Mouse (Mus musculus) ZHBTc4 (cell line): ENCODE results near the gene Eif4a1.
"Not testable (repeated sequence)": the region's sequence is repeated elsewhere in the genome, so short reads cannot be mapped to it uniquely, and the experiment has no call there.

Experiments
- DNase-seq: peaks from one replicate; pipeline ENCODE4 v3.0.0-alpha.2; 2011; ENCODE audit warnings: low read depth, low spot score

Gene Eif4a1

DNA sequence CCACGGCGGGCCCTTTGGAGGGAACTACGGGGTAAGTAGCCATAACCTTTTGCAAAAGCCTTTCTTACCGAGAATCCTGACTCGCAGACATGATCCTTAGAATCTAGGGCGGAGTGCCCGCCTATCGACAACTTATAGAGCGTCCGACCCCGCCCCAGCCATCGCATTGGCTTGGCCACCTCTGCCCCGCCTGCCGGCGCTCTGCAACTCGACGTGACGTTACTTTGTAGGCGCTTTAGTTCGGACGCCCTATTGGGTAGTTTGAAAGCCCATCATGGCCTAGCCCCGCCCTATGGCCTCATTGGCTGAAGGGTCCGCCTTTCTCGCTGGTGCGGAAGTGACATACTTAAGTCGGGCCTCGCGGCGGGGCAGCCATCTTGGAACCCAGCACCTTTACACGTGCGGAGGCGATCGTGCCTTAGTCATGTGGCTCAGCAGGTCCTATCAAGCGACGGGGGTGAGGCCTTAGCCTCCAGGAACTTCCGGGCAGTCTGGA is at the start of gene Eif4a1:
Gene Eif4a1 (minus strand): TSS at position 213 of the 496 bp plus-strand sequence.
- peak; percentile 100 for DNase-seq

DNA sequence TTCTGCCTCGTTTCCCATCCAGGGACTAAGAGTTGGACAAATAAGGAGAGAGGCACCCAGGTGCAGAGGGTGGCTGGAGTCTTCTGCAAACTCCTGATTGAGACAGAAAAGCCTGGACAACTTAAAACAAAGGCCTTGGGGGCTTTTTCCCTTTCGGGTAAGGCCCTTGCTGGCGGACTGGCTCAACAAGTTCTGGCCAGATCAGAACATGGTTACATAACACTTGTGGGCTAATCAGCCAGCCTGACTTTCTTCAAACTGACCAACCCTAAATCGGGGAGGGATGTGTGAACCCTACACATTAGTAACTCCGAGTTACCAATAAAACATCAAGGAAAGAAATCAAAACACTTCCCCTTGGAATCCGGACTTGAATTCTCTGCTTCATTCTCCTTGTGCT is 48.6 kb upstream of the Eif4a1 start:
- no peak for DNase-seq

DNA sequence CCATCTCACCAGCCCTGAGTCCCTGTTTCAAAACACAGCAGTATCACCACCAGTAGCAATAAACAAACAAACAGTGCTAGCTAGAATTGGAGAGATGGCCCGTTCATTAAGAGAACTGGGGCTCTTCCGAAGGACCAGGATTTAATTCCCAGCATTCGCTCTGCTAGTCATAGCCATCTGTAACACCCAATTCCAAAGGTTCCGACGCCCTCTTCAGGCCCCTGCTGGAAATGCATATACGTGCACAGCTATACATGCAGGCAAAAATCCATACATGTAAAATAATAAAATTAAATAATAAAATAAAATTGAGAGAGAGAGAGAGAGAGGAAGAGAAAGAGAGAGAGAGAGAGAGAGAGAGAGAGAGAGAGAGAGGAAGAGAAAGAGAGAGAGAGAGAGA is 47.2 kb upstream of the Eif4a1 start:
- peak; percentile 82 for DNase-seq

DNA sequence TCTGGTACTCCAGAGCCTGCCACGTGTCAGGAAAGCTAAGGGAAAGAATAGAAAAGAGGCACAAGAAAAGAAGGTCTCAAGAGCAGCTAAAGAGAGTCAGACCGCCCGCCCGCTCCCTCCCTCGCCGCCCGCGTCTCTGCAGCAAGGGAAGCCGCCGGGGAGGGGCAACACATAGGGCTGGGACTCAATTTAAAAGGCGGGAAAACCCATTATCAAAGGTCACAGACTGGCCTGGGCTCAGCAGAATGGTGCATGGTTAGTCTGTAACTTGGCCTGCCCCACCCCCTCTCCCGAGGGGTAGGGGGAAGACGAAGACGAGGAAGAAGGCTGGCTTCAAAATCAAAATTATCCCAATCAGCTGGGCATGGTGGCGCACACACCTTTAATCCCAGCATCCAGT is 46.4 kb upstream of the Eif4a1 start:
- DNase-seq, result peak; percentile 72

DNA sequence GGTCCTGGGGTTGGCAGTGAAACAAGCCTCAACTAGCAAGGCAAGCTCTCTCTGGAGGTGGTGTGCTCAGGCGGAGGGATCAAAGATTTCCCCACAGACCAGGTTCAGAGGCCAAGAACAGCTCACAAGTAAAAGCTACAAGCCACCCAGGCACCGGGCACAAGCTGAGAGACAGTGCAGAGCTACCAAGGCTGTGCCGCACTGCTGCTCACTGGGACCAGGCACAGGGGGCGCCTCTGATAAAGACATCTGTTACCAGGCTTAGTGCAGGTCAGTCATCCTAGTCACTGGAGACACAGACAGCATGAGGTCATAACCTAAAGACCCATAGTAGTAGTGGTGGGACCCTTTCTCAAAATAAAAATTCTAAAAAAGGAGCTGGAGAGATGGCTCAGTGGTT is 44.7 kb upstream of the Eif4a1 start:
- peak; percentile 57 for DNase-seq

DNA sequence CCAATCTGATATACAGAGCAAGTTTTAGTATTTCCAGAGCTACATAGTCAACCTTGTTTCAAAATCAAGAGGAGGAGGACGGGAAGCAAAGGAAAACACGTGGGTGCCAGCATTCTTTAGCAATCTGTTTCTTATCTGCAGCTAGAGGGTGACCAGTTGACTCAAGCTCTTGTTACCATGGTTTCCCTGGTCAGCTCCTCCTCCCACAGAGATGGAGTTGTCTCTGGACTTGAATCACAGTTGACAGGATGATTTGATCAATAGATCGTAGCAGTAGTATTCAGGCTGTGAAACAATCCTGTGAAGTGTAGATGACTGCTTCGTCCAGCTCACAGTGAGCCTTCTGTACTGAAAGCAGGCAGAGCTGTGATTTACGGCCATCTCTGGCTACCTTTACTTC is 43.7 kb upstream of the Eif4a1 start:
- no peak for DNase-seq

DNA sequence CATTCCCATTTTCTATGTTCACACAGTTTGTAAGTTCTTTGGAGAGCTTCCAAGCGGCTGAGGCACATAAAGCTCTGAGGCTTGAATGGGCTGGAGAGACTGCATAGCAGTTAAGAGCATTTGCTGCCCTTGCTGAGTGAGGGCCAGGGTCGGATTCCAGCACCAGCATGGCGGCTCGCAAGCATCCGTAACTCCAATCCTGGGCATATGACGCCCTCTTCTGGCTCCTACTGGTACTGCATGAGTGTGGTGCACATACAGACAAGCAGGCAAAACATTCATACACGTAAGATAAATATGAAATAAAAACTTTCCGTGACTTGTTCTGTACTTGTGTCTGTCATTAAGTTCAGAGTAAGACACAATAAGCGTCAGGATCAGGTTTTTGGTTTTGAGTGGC is 43.3 kb upstream of the Eif4a1 start:
- peak; percentile 94 for DNase-seq

DNA sequence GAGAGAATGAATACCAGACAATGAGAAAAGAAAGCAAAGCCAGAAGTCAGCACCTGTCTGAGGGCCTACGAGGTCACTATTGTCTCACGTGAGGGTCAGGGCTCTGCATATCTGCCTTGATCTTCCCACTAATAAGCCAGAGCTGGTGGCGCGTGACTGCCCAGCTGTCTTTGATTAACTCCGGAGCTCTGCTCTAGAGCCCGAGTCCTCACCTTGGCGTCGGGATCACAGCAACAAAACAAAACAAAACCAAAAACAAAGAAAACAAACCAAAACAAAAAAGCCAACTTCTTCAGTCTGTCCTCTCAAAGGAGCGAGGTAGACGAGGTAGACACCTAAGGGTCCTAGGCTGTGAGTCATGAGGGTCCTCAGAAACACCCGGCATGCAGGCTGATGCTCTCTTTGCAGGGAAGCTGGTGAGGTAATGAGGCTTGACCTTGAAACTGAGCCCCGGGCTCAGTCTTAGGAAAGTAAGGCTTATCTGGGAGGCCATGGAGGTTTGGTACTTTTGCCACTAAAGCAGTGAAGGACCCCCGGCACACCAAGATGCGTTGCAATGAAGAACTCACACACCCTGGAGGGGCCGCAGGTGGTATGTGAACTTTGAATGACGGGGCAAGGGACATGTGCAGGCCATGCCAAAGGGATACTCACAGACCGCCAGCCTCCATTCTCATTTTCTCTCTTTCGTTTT is 42.6 kb upstream of the Eif4a1 start:
- peak; percentile 70 for DNase-seq

DNA sequence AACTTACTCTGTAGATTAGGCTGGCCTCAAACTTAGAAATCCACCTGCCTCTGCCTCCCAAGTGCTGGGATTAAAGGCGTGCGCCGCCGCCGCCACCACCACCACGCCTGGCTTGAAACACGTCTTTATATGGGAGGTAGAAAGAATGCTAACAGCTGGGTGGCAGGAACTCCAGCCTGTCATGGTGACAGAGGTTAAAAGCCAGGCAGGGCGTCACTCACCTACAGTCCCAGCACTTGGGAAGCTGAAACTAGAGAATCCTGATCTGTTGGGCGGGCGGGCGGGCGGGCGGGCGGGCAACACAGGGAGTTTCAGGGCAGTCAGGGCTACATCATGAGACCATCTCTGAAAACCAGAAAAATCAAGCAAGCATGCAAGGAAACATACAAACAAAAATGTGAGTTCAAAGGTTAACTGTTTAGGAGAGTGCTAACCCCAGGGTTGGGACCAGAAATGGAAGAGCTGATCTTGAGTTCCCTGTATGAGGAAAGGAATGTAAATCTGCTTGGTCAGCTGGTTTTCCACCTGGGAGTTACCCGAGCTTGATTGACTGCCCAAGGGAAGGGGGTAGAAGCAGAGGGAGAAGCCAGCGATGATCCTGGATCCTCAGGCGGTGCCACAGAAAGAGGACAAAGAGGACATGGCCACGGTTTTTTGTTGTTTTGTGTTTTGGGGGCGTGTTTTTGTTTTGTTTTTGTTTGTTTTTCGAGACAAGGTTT is 40.9 kb upstream of the Eif4a1 start:
- DNase-seq, result peak; percentile 77

DNA sequence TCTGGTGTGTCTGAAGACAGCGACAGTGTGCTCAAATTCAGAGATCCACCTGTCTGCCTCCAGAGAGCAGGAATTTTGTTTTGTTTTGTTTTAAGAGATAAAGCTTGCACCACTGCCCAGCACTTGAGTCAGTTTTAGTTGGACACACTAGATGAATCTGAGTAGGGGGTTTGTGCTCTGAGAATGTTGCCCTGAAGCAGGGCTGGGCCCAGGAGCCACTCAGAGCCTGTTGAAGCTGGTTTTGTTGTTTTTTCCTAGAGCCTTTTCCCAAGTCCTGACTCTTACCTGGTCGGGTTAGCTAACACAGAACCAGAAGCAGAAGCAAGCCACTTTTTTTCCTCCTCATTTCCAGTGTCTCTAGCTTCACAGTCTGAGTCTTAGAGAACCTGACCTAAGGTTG is 38.9 kb upstream of the Eif4a1 start:
- no peak for DNase-seq

DNA sequence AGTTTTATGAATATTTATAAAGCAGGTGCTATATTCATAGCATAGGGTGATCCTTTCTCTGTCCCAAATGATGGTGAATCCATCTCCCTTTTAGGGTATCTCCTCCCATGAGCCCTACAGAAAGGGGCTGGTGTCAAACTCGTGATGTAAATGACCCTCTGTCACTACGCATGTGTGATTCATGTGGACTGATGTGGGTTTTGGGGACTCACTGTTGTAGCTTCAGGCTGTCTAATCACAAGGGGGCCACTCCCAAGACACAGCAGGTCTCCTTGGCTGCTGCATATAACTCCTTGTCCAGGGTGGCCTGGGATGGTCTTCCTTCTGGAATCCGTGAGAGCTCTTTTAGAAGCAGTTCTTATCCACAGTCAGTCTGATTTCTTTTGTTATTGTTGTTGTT is 38.2 kb upstream of the Eif4a1 start:
- no peak for DNase-seq

DNA sequence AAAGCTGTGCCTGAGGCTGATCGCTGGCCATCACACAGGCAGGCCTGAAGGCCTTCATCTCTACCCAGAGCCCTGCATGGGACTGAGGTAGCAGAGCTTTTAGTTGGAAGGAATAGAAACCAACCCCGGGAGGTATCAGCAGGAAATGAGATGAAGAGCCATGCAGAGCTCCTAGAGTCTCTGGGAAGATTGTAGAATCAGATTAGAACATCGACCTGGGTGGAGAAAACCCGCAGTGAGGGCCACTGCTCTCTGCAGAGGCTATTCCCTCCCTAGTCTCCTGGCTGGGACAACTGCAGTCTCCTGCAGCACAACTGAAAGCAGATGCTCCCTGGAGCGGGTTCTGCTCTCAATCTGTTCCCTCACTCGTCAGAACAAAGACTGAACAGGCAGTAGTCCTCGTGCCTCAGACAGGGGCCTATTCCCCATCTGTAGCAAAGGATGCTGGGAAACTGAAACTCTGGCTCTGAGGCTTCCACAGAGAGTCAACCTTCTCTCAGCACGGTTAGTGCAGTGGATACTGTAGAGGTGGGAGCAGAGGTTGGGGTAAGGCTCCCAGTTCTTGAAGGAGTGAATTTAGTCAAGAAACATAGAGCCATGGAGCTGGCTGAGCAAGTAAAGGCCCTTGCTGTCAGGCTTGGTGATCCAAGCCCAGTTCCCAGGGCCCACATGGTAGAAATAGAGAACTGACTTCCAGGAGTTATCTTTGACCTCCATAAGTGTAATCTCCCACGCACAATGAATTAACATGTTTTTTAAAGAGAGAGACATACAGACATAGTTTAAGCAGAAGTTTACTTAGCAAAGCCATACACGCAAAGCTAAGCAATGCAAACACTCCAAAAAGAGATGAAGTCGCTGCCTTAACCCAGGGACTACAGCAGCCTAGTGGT is 37.6 kb upstream of the Eif4a1 start:
- DNase-seq, result no peak

DNA sequence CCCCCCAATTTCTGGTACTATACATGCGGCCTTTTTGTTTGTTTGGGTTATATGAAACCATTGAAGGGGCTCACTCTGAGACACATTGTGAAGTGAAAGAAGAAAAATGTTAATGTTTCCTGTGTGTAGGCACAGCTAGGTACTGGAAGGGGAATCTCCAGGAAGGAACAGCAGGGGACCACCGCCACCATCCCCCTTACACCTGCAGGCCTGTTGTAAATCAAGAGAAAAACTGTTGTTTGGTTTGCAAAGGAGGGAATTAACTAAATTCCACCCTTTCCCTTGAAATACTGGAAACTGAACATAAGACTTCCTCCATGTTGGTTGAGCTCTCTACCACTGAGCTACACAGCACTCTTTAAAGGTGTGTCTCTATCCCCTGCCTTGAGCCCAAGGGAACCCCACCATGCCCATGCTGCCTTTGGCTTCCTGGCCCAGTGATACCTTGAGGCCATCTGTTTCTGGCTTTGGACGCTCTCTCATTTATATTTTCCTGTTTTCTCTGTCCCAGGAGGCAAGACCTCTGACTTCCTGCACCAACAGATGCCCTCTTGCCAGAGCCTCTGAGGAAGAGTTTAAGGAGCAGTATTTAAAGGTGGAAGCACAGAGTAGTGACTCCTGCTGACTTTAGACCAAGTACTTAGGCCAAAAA is 36.5 kb upstream of the Eif4a1 start:
- peak; percentile 60 for DNase-seq

DNA sequence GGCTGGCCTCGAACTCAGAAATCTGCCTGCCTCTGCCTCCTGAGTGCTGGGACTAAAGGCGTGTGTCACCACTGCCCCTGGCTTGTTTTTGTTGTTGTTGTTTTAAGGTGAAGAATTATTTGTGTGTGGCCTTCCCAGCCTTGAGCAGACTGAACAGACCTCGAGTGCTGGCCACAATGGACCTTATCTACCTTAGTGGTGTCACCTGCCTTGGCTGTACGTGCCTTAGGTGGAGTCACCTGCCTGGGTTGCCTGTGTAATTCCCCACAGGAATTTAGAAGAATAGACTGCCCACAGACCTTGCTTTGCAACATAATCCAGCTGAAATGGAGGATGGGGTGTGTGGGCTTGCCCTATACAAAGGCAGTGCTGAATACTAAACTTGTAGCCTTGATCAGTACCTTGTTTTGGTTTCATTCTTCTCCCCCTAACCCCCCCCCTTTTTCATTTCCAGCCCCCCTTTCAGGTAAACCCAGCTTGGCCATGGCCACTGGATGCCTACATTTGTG is 35.7 kb upstream of the Eif4a1 start:
- DNase-seq, result no peak

DNA sequence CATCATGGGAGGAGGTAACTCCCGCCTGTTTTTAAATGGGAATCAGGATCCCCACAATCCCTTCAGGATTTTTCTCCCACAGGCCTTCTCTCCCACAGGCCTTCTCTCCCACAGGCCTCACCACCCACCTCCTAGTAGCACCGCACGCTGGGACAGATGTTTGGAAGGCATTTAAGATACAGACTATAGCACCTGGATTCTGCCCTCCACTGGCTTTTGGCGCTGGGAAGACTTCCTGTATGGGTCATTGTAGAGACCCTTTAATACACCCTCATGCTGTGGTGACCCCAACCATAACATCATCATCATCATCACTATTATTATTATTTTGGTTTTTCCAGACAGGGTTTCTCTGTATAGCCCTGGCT is 35.2 kb upstream of the Eif4a1 start:
- DNase-seq, result no peak

DNA sequence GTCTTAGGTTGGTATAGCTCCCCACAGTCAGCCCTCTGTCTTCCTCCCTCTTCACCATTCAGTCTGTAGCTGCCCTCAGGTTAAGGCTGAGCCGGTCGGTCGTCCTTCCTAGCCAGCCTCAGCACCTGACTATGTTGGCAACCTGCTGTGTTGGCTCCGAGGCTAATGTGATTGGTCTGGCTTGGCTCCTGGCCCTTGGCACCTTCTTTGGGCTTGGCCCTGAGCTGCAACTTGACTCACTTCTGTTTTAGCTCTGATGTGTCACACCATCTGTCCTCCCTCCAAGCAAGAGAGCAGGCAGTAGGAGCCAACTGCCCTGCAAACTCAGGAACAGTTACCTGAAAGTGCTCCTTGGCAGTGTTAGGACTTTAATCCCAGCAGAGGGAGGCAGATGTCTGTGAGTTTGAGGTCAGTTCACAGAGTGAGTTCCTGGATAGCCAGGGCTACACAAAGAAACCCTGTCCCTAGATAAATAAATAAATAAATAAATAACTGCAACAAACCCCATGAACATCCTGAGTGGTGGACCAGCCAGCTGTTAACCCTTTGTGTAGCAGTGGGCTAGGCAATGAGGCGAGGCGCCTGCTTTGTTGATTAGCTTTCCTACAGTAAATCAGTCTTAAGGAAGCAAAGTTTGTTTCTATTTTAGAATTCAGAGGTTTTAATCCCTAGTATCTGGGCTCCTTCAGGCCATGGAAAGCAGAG is 34.7 kb upstream of the Eif4a1 start:
- DNase-seq, result no peak

DNA sequence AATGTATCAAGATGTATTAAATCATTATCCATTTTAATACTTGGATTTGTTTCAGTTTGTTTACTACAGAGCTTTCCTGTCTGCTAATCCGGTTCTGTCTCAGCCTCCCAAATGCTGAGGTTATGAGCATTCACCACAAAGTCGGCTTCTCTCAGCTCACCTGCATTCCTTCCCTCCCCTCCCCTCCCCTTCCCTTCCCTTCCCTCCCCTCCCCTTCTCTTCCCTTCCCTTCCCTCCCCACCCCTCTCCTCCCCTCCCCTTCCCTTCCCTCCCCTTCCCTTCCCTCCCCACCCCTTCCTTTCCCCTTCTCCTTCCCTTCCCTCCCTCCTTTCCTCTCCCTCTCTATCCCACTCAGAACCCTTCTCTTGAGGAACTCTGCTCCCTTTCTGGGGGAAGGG is 32.4 kb upstream of the Eif4a1 start:
- peak; percentile 78 for DNase-seq

DNA sequence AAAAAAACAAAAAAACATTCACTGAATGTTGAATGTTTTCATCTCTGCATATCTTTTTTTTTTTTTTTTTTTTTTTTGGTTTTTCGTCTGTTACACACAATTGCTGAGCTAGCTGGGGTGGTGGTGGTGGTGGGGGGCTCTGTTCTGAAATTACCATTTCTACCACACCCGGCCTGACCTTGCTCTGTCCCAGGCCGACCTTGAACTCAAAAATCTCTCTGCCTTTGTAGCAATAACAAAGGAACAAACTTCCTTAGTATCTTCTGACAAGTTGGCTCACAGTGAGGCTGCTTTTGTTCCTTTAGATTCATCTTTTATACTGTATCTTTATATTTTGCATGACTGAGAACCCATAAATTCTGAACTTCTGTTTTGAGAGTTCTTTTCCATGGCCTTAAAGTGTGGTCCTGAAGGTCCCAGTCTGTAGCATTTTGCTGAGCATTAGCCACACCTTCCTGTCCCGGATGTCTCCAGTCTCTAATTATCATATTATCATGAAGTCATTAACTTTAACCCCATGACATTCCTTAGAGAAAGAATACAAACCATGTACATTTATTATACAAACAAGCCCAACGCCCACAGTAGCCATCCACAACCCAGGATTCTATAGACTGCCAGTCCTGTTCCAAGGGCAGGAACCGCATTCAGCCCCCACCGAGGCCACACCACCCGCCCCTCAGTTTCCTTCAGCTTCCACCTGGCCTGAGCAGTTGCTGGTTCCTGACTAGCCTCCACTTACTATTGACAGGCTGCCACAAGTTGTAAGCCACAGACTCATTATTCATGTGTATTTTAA is 31.8 kb upstream of the Eif4a1 start:
- peak; percentile 92 for DNase-seq

DNA sequence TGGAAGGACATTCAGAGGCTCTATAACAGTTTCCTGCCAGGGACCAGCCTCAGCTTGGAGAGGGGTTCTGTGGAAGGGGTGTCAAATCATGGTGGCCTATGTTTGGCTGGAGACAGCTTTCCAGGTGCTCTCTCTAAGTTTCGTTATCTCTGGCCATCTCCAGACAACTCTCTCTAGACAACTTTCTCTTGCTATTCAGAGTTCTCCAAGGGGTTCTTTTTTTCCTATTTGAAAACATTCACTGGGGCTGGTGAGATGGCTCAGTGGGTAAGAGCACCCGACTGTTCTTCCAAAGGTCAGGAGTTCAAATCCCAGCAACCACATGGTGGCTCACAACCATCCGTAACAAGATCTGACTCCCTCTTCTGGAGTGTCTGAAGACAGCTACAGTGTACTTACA is 31.2 kb upstream of the Eif4a1 start:
- not testable (repeated sequence) for DNase-seq

DNA sequence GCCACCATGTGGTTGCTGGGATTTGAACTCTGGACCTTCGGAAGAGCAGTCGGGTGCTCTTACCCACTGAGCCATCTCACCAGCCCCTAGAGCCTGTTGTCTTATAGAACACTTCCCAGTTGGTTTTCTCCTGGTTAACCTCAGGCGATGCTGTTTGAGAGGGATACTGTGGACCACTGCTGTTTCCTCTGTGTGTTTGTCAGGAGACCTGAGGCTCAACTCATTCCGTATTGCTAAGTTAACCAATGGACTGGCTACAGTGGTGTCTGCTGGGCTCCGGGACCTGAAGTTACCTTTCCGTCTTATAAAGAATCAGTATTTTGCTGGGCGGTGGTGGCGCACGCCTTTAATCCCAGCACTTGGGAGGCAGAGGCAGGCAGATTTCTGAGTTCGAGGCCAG is 30.7 kb upstream of the Eif4a1 start:
- not testable (repeated sequence) for DNase-seq
